Mouse (Mus musculus): Measurements from ENCODE around the gene Ell3. TPM values are rescaled to one million over a fixed set of nuclear protein-coding genes. Genes with fewer than 3 reads are reported as not detected.

The Ell3 gene
- polyA plus RNA-seq, 1 experiment from 2014 or later, result 1.2 TPM

Small RNAs within 50 kb of the gene (microRNA-seq; reads per million reads assigned to microRNA genes)
- gene Gm22953, result not detected

Other genes with a start within 250 kb of the Ell3 start
- gene Trp53bp1, start 172.9 kb downstream of the Ell3 start, polyA plus RNA-seq (2014; fragmentation: Nextera tagmentation; extraction: Ambion mirVana), result 161 and 185 TPM in 2 replicates
- gene Map1a, start 154.7 kb downstream of the Ell3 start, polyA plus RNA-seq (2014; fragmentation: Nextera tagmentation; extraction: Ambion mirVana), result 39.7 and 65.1 TPM in 2 replicates
- 20.3 and 23.5 TPM in 2 replicates for gene Ppip5k1, start 88.9 kb downstream of the Ell3 start, polyA plus RNA-seq (2014; fragmentation: Nextera tagmentation; extraction: Ambion mirVana)
- gene Ckmt1, start 86.6 kb downstream of the Ell3 start, polyA plus RNA-seq (2014; fragmentation: Nextera tagmentation; extraction: Ambion mirVana), result 83.5 and 108 TPM in 2 replicates
- not detected in 2 replicates for gene Strc, start 57.1 kb downstream of the Ell3 start, polyA plus RNA-seq (2014; fragmentation: Nextera tagmentation; extraction: Ambion mirVana)
- 219 and 309 TPM in 2 replicates for gene Pdia3, start 30.5 kb downstream of the Ell3 start, polyA plus RNA-seq (2014; fragmentation: Nextera tagmentation; extraction: Ambion mirVana)
- gene Catsper2, start 30.5 kb downstream of the Ell3 start, polyA plus RNA-seq (2014; fragmentation: Nextera tagmentation; extraction: Ambion mirVana), result 4.8 and 7.8 TPM in 2 replicates
- gene Serf2, start 4.9 kb upstream of the Ell3 start, polyA plus RNA-seq (2014; fragmentation: Nextera tagmentation; extraction: Ambion mirVana), result 303 and 333 TPM in 2 replicates
- gene Hypk, start 9.0 kb upstream of the Ell3 start, polyA plus RNA-seq (2014; fragmentation: Nextera tagmentation; extraction: Ambion mirVana), result 89.1 and 105 TPM in 2 replicates
- 0.95 and 1.7 TPM in 2 replicates for gene Serinc4, start 12.5 kb upstream of the Ell3 start, polyA plus RNA-seq (2014; fragmentation: Nextera tagmentation; extraction: Ambion mirVana)
- gene Mfap1b, start 29.8 kb upstream of the Ell3 start, polyA plus RNA-seq (2014; fragmentation: Nextera tagmentation; extraction: Ambion mirVana), result 77.1 and 79.2 TPM in 2 replicates
- 28.3 and 33.0 TPM in 2 replicates for gene Mfap1a, start 62.4 kb upstream of the Ell3 start, polyA plus RNA-seq (2014; fragmentation: Nextera tagmentation; extraction: Ambion mirVana)
- 4.0 and 4.2 TPM in 2 replicates for gene Wdr76, start 62.4 kb upstream of the Ell3 start, polyA plus RNA-seq (2014; fragmentation: Nextera tagmentation; extraction: Ambion mirVana)

Data from neural tube, embryonic 14.5 days (tissue).